In the genomic region with DNA sequence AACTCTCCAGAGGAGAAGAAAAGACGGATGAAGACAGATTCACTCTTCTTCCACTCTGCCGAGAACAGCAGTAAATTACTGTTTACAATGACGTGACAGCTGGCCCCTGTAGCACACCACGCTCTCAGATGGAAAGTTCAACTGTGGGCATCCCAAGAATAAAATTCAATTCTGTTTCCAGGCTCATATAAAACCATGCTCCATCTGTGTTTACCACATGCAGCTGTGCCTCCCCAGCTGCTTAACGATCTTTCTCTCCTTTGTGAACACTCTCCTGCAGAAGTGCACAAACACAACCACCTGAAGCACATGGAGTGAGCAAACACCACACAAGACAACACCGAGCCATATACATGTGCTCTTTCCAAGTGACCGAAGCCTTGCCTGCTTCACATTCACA, we compare ENCODE assay signal across 18 mouse cellular contexts. TPM values are rescaled to one million over a fixed set of nuclear protein-coding genes. Genes with fewer than 3 reads are reported as not detected.
"Had no signal": no experiment of that assay in that cellular context is flagged by ENCODE, and none has a peak within 500 bp of the region (broad histone marks: within the 10 kb centered on the region; RNA-seq: fewer than 3 reads in every experiment).

No protein-coding gene starts in this region.

- DNase-seq: lung, adult 18-20 months; lung, embryonic 14.5 days; midbrain, embryonic 14.5 days; right cerebral cortex, postnatal 14 days; right cerebral cortex, postnatal 4 days; thymus, adult 2 months; thymus, postnatal 25 days; thymus, postnatal 4 days had no signal

- H3K9ac ChIP-seq: lung, embryonic 14.5 days; midbrain, embryonic 12.5 days; neural tube, embryonic 12.5 days; stomach, embryonic 15.5 days had no signal

- H3K27ac ChIP-seq: midbrain, embryonic 10.5 days; midbrain, embryonic 12.5 days; neural tube, embryonic 12.5 days; stomach, embryonic 15.5 days; stomach, postnatal 0 days had no signal

- H3K27me3 ChIP-seq: midbrain, embryonic 12.5 days; neural tube, embryonic 12.5 days; stomach, embryonic 15.5 days had no signal

- H3K9me3 ChIP-seq: midbrain, embryonic 10.5 days; midbrain, embryonic 12.5 days; neural tube, embryonic 12.5 days; stomach, embryonic 15.5 days had no signal

- H3K4me2 ChIP-seq: lung, embryonic 14.5 days; midbrain, embryonic 12.5 days; neural tube, embryonic 12.5 days; stomach, embryonic 15.5 days had no signal

- H3K4me3 ChIP-seq: midbrain, embryonic 10.5 days; midbrain, embryonic 12.5 days; neural tube, embryonic 12.5 days; stomach, embryonic 15.5 days had no signal

- ATAC-seq: midbrain, embryonic 16.5 days had no signal

- H3K36me3 ChIP-seq: midbrain, embryonic 10.5 days; midbrain, embryonic 12.5 days; neural tube, embryonic 12.5 days; stomach, embryonic 15.5 days had no signal

- H3K4me1 ChIP-seq: midbrain, embryonic 10.5 days; midbrain, embryonic 12.5 days; neural tube, embryonic 12.5 days; stomach, embryonic 15.5 days had no signal

RNA-seq across cellular contexts. Expression of gene Mylk4, which starts 42.6 kb away (rescaled TPM):
- total RNA-seq: megakaryocyte, adult 5-6 weeks; neutrophil, adult 5-6 weeks had no signal
- polyA plus RNA-seq: lung, embryonic 14.5 days; midbrain, embryonic 10.5 days; midbrain, embryonic 12.5 days; small intestine, adult 2 months; spleen, adult 2 months had no signal
